Mouse (Mus musculus): ENCODE measurements at regions not wholly inside any gene's neighbourhood (a gene's known extent, or its start where the extent isn't known, plus 50 kb on each side); places are given as distances from the start of the nearest gene placed in this dataset.
"Not testable (repeated sequence)": the region's sequence is repeated elsewhere in the genome, so short reads cannot be mapped to it uniquely, and the experiment has no call there.

- no peak for DNase-seq
Measured at GRCm38 (mm10) chr15:60333573-60334306, 317.3 kb upstream of the 4933412E24Rik start.

GRCm38 (mm10) chr15:60317577-60317976 is 301.2 kb upstream of the 4933412E24Rik start:
- DNase-seq = no peak

GRCm38 (mm10) chr15:60315210-60315609 is 298.8 kb upstream of the 4933412E24Rik start:
- no peak for DNase-seq

- no peak for DNase-seq
Measured at GRCm38 (mm10) chr15:60309909-60310308, 293.5 kb upstream of the 4933412E24Rik start.

GRCm38 (mm10) chr15:60308968-60309367 is 292.6 kb upstream of the 4933412E24Rik start:
- DNase-seq = no peak

GRCm38 (mm10) chr15:60308126-60308525 is 291.7 kb upstream of the 4933412E24Rik start:
- no peak for DNase-seq

GRCm38 (mm10) chr15:60303501-60303900 is 287.1 kb upstream of the 4933412E24Rik start:
- no peak for DNase-seq

- no peak for DNase-seq
Measured at GRCm38 (mm10) chr15:60301939-60302338, 285.5 kb upstream of the 4933412E24Rik start.

GRCm38 (mm10) chr15:60285321-60285720 is 268.9 kb upstream of the 4933412E24Rik start:
- DNase-seq = no peak

GRCm38 (mm10) chr15:60280378-60280777 is 264.0 kb upstream of the 4933412E24Rik start:
- DNase-seq = no peak

GRCm38 (mm10) chr15:60253661-60254060 is 237.2 kb upstream of the 4933412E24Rik start:
- DNase-seq = not testable (repeated sequence)

- DNase-seq = no peak
Measured at GRCm38 (mm10) chr15:60226335-60226938, 210.0 kb upstream of the 4933412E24Rik start.

GRCm38 (mm10) chr15:60195070-60195469 is 178.7 kb upstream of the 4933412E24Rik start:
- no peak for DNase-seq

GRCm38 (mm10) chr15:60193157-60193556 is 176.7 kb upstream of the 4933412E24Rik start:
- DNase-seq = no peak

- peak in 1 of 2 experiments; percentile 10 for DNase-seq
Measured at GRCm38 (mm10) chr15:60187002-60187715, 170.7 kb upstream of the 4933412E24Rik start.

- DNase-seq = peak in 1 of 2 experiments; percentile 8
Measured at GRCm38 (mm10) chr15:60141554-60142070, 125.2 kb upstream of the 4933412E24Rik start.

- DNase-seq = no peak
Measured at GRCm38 (mm10) chr15:60136671-60137070, 120.3 kb upstream of the 4933412E24Rik start.

GRCm38 (mm10) chr15:60134515-60134914 is 118.1 kb upstream of the 4933412E24Rik start:
- DNase-seq = no peak

- no peak for DNase-seq
Measured at GRCm38 (mm10) chr15:60132701-60133100, 116.3 kb upstream of the 4933412E24Rik start.

- DNase-seq = no peak
Measured at GRCm38 (mm10) chr15:60124461-60124860, 108.0 kb upstream of the 4933412E24Rik start.

- no peak for DNase-seq
Measured at GRCm38 (mm10) chr15:60119926-60120325, 103.5 kb upstream of the 4933412E24Rik start.

GRCm38 (mm10) chr15:60111885-60112284 is 95.5 kb upstream of the 4933412E24Rik start:
- DNase-seq = no peak

GRCm38 (mm10) chr15:60111046-60111445 is 94.6 kb upstream of the 4933412E24Rik start:
- no peak for DNase-seq
